Mouse (Mus musculus): ENCODE measurements around the gene Traf1. TPM values are rescaled to one million over a fixed set of nuclear protein-coding genes. Genes with fewer than 3 reads are reported as not detected.
A peak's percentile ranks its signal among the peaks of the same experiment; 100 is the strongest.

Traf1 gene
- polyA plus RNA-seq, 1 experiment from 2014 or later = 0.76 TPM

GRCm38 (mm10) chr2:34914069-34914822 is 47.3 kb downstream of the Traf1 start:
- peaks cover 7% of the 10 kb centered on the region; the same call in 1 of the 2 replicates for H3K4me1 ChIP-seq (ENCODE audit: control insufficient read depth, insufficient read depth, low read length)
- WGBS = 2% methylated on average over 41 of the region's 50 CpGs
- peak; percentile 70 for ATAC-seq

DNA sequence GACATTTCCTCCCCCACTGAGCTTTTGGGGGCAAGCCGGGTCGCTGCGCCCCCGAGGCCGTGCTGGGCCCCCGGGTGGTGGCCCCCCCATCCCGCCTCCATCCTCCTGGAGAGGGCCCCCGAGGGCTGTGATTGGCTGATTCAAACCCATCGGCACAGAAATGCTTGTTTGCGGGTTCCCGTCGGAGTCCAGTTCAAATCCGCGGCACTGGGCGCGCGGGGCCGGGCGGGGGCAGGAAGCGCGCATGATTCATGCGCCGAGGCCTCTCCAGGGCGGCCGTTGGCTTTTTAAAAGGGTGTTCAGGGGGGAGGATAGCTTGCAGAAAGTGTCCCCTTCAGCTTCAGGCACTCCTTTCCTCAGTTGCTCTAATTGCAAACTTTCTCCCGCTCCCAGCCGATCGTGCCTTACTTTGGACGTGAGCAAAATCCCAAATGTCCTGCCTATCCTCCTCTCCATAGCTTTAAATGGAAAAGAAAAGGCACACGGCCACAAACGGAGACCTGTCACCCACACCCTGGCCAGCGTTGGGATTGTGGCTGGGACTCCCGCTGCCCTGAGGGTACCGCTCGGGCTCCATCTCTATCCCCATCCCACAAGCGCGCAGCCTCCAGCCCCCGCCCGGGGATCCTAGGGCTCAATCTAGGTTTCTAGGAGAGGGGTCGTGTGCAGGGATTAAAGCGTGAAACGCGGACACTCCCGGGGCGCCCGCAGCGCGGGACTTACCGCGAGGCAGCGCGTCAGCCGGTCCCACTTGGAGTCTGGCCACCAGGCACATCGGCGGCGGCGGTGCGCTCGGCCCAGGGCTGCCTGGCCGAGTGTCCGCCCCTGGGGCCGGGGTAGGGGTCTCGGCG is 48.1 kb downstream of the Traf1 start, which contains the start of gene Phf19:
Gene Phf19 (minus strand): TSS at position 809 of the 851 bp plus-strand sequence.
- Histone ChIP-seq H3K9me3 (replicated peaks; ENCODE audit: control insufficient read depth, low read length) (no peaks in the 10 kb centered on the region), H3K4me2 (ENCODE audit: low read length) (peak within 1 kb of the TSS; percentile 89), H3K27ac (ENCODE audit: low read depth, low read length) (no peak within 1 kb of the TSS), H3K4me1 (ENCODE audit: control insufficient read depth, insufficient read depth, low read length) (peaks cover 7% of the 10 kb centered on the region; the same call in 1 of the 2 replicates), H3K27me3 (replicated peaks; ENCODE audit: control insufficient read depth, insufficient read depth, low read length) (0 out of 2 replicates have a peak, but pooled peaks cover 12% of the 10 kb centered on the region), H3K9ac (ENCODE audit: low read length) (peak within 1 kb of the TSS; percentile 68), H3K4me3 (ENCODE audit: low read depth, low read length) (peak within 1 kb of the TSS; percentile 51), H3K36me3 (ENCODE audit: control insufficient read depth, insufficient read depth, low read length) (no peaks in the 10 kb centered on the region)
- ATAC-seq (peak; percentile 73), DNase-seq (ENCODE audit: low spot score) (peak; percentile 28)
- WGBS = under 1% methylated on average over 58 of the region's 64 CpGs

More at GRCm38 (mm10) chr2:34914069-34914822, 47.3 kb downstream of the Traf1 start:
- H3K4me2 ChIP-seq (ENCODE audit: low read length) = peak overlapping the region; percentile 89
- H3K36me3 ChIP-seq (ENCODE audit: control insufficient read depth, insufficient read depth, low read length) = no peaks in the 10 kb centered on the region
- no peak overlapping the region for H3K27ac ChIP-seq (ENCODE audit: low read depth, low read length)
- peak; percentile 53 for DNase-seq (ENCODE audit: low spot score)
- H3K9ac ChIP-seq (ENCODE audit: low read length) = peak overlapping the region; percentile 68
- no peaks in the 10 kb centered on the region for H3K9me3 ChIP-seq (replicated peaks; ENCODE audit: control insufficient read depth, low read length)
- 0 out of 2 replicates have a peak, but pooled peaks cover 12% of the 10 kb centered on the region for H3K27me3 ChIP-seq (replicated peaks; ENCODE audit: control insufficient read depth, insufficient read depth, low read length)
- peak overlapping the region; percentile 51 for H3K4me3 ChIP-seq (ENCODE audit: low read depth, low read length)

- peak overlapping the region; percentile 51 for H3K4me3 ChIP-seq (ENCODE audit: low read depth, low read length)
- peak overlapping the region; percentile 89 for H3K4me2 ChIP-seq (ENCODE audit: low read length)
- 0 out of 2 replicates have a peak, but pooled peaks cover 12% of the 10 kb centered on the region for H3K27me3 ChIP-seq (replicated peaks; ENCODE audit: control insufficient read depth, insufficient read depth, low read length)
- peaks cover 7% of the 10 kb centered on the region; the same call in 1 of the 2 replicates for H3K4me1 ChIP-seq (ENCODE audit: control insufficient read depth, insufficient read depth, low read length)
- H3K9me3 ChIP-seq (replicated peaks; ENCODE audit: control insufficient read depth, low read length) = no peaks in the 10 kb centered on the region
- peak overlapping the region; percentile 68; the same call in 1 of the 2 replicates for H3K9ac ChIP-seq (ENCODE audit: low read length)
- no peak overlapping the region for H3K27ac ChIP-seq (ENCODE audit: low read depth, low read length)
- DNase-seq (ENCODE audit: low spot score) (no peak), ATAC-seq (no peak)
- WGBS = 40% methylated on average over 7 of the region's 7 CpGs
- no peaks in the 10 kb centered on the region for H3K36me3 ChIP-seq (ENCODE audit: control insufficient read depth, insufficient read depth, low read length)
These were observed 49.0 kb downstream of the Traf1 start for GRCm38 (mm10) chr2:34912613-34913012.

DNA sequence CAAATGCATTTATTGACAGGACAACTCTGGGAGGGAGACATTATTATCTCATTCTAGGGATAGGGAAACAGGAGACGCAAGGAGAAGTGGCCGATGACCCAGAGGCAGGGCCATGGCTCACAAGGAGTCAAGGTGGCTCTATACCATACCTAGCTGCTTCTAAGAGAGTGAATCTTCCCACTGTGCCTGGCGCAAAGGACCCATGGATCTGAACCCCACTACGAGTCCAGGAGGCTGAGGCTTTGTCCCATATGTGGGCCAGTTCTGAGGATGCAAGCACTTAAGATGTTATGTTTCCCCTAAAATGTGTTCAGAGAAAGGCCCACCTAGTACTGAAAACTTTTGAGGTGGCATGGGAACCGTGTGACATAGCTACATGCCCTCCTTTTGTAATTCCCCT is 49.7 kb downstream of the Traf1 start:
- Histone ChIP-seq H3K36me3 (ENCODE audit: control insufficient read depth, insufficient read depth, low read length) (no peaks in the 10 kb centered on the region), H3K9me3 (replicated peaks; ENCODE audit: control insufficient read depth, low read length) (no peaks in the 10 kb centered on the region), H3K27me3 (replicated peaks; ENCODE audit: control insufficient read depth, insufficient read depth, low read length) (0 out of 2 replicates have a peak, but pooled peaks cover 12% of the 10 kb centered on the region), H3K4me1 (ENCODE audit: control insufficient read depth, insufficient read depth, low read length) (peaks cover 7% of the 10 kb centered on the region; the same call in 1 of the 2 replicates), H3K4me2 (ENCODE audit: low read length) (no peak overlapping the region), H3K27ac (ENCODE audit: low read depth, low read length) (no peak overlapping the region), H3K4me3 (ENCODE audit: low read depth, low read length) (no peak overlapping the region), H3K9ac (ENCODE audit: low read length) (no peak overlapping the region)
- ATAC-seq (no peak), DNase-seq (ENCODE audit: low spot score) (no peak)
- 89% methylated on average over 5 of the region's 5 CpGs for WGBS

- no peak for ATAC-seq
These were observed 51.9 kb downstream of the Traf1 start for GRCm38 (mm10) chr2:34909719-34910118.

GRCm38 (mm10) chr2:34906861-34907604 is 54.5 kb downstream of the Traf1 start:
- H3K9me3 ChIP-seq (replicated peaks; ENCODE audit: control insufficient read depth, low read length) = no peaks in the 10 kb centered on the region
- H3K36me3 ChIP-seq (ENCODE audit: control insufficient read depth, insufficient read depth, low read length) = no peaks in the 10 kb centered on the region
- no peak overlapping the region for H3K4me2 ChIP-seq (ENCODE audit: low read length)
- ATAC-seq (no peak), DNase-seq (ENCODE audit: low spot score) (no peak)
- no peak overlapping the region for H3K4me3 ChIP-seq (ENCODE audit: low read depth, low read length)
- H3K9ac ChIP-seq (ENCODE audit: low read length) = no peak overlapping the region
- H3K27me3 ChIP-seq (replicated peaks; ENCODE audit: control insufficient read depth, insufficient read depth, low read length) = no peaks in the 10 kb centered on the region
- WGBS = 63% methylated on average over 12 of the region's 12 CpGs
- no peaks in the 10 kb centered on the region; the same call in 1 of the 2 replicates for H3K4me1 ChIP-seq (ENCODE audit: control insufficient read depth, insufficient read depth, low read length)
- H3K27ac ChIP-seq (ENCODE audit: low read depth, low read length) = no peak overlapping the region

More at GRCm38 (mm10) chr2:34909719-34910118, 51.9 kb downstream of the Traf1 start:
- no peak overlapping the region for H3K4me3 ChIP-seq (ENCODE audit: low read depth, low read length)
- H3K36me3 ChIP-seq (ENCODE audit: control insufficient read depth, insufficient read depth, low read length) = no peaks in the 10 kb centered on the region
- H3K9ac ChIP-seq (ENCODE audit: low read length) = no peak overlapping the region
- no peak overlapping the region for H3K4me2 ChIP-seq (ENCODE audit: low read length)
- H3K27ac ChIP-seq (ENCODE audit: low read depth, low read length) = no peak overlapping the region
- H3K9me3 ChIP-seq (replicated peaks; ENCODE audit: control insufficient read depth, low read length) = no peaks in the 10 kb centered on the region
- no peak for DNase-seq (ENCODE audit: low spot score)
- H3K27me3 ChIP-seq (replicated peaks; ENCODE audit: control insufficient read depth, insufficient read depth, low read length) = 0 out of 2 replicates have a peak, but pooled peaks cover 12% of the 10 kb centered on the region
- H3K4me1 ChIP-seq (ENCODE audit: control insufficient read depth, insufficient read depth, low read length) = peaks cover 7% of the 10 kb centered on the region; the same call in 1 of the 2 replicates
- WGBS = 96% methylated on average over 4 of the region's 4 CpGs

- Histone ChIP-seq H3K4me2 (ENCODE audit: low read length) (no peak overlapping the region), H3K27ac (ENCODE audit: low read depth, low read length) (no peak overlapping the region), H3K9me3 (replicated peaks; ENCODE audit: control insufficient read depth, low read length) (no peaks in the 10 kb centered on the region), H3K4me3 (ENCODE audit: low read depth, low read length) (no peak overlapping the region), H3K27me3 (replicated peaks; ENCODE audit: control insufficient read depth, insufficient read depth, low read length) (no peaks in the 10 kb centered on the region), H3K9ac (ENCODE audit: low read length) (no peak overlapping the region), H3K4me1 (ENCODE audit: control insufficient read depth, insufficient read depth, low read length) (no peaks in the 10 kb centered on the region; the same call in 1 of the 2 replicates), H3K36me3 (ENCODE audit: control insufficient read depth, insufficient read depth, low read length) (0 out of 2 replicates have a peak, but pooled peaks cover 3% of the 10 kb centered on the region)
- WGBS = 77% methylated on average over 6 of the region's 6 CpGs
- ATAC-seq (no peak), DNase-seq (ENCODE audit: low spot score) (no peak)
These were observed 55.1 kb downstream of the Traf1 start for GRCm38 (mm10) chr2:34906426-34906825.

Data from forebrain, embryonic 14.5 days (tissue).